Mouse (Mus musculus) heart, postnatal 0 days (tissue): ENCODE measurements around the gene Kif22. TPM values are rescaled to one million over a fixed set of nuclear protein-coding genes. Genes with fewer than 3 reads are reported as not detected.

ENCODE experiments used
- ATAC-seq: fragments of 200-750 bp; cut with Nextera tagmentation; 2 replicates; pipeline ENCODE4 v1.8.0; 2017; ENCODE audit warnings: low read depth, moderate number of reproducible peaks, moderate library complexity; ENCODE audit not compliant: insufficient read depth
- DNase-seq: peaks from one replicate; pipeline ENCODE4 v3.0.0-alpha.2; 2016; ENCODE audit warnings: low spot score
- H3K27ac ChIP-seq: fragments of 300-500 bp; sonication (generic); 2 replicates; pipeline ENCODE4 v1.5.1; 2014; ENCODE audit warnings: low read depth, mild to moderate bottlenecking
- H3K27me3 ChIP-seq: fragments of 300-500 bp; sonication (generic); 2 replicates; pipeline ENCODE4 v1.6.1; 2014; ENCODE audit warnings: low read length, mixed read lengths; ENCODE audit not compliant: control insufficient read depth, insufficient read depth
- H3K36me3 ChIP-seq: fragments of 300-500 bp; sonication (generic); replicated peaks from 2 replicates; pipeline ENCODE4 v1.6.1; 2014; ENCODE audit warnings: low read length, mixed read lengths; ENCODE audit not compliant: control insufficient read depth, insufficient read depth
- H3K4me1 ChIP-seq: fragments of 300-500 bp; sonication (generic); 2 replicates; pipeline ENCODE4 v1.6.1; 2014; ENCODE audit warnings: antibody characterized with exemption; ENCODE audit not compliant: control insufficient read depth, insufficient read depth
- H3K4me2 ChIP-seq: fragments of 300-500 bp; sonication (generic); 2 replicates; pipeline ENCODE4 v1.6.1; 2014; ENCODE audit warnings: low read depth, mild to moderate bottlenecking, low read length, moderate library complexity
- H3K4me3 ChIP-seq: fragments of 300-500 bp; sonication (generic); 2 replicates; pipeline ENCODE4 v1.5.1; 2014; ENCODE audit warnings: low read depth, low read length
- H3K9ac ChIP-seq: fragments of 300-500 bp; sonication (generic); replicated peaks from 2 replicates; pipeline ENCODE4 v1.6.1; 2014; ENCODE audit warnings: low read depth, low read length, mixed read lengths
- H3K9me3 ChIP-seq: fragments of 300-500 bp; sonication (generic); replicated peaks from 2 replicates; pipeline ENCODE4 v1.6.1; 2016; ENCODE audit warnings: low read length; ENCODE audit not compliant: control insufficient read depth
- CTCF ChIP-seq: IDR thresholded peaks from 2 replicates; pipeline ENCODE4 v1.5.1; 2016; ENCODE audit warnings: antibody characterized with exemption, control low read depth, low read depth
- EP300 ChIP-seq: IDR thresholded peaks from 2 replicates; pipeline ENCODE4 v1.6.1; 2016; ENCODE audit warnings: antibody characterized with exemption, low read depth
- WGBS: fragments of 180-500 bp; shearing (Covaris S2); extraction: QIAGEN DNeasy Blood & Tissue Kit; methylation state at CpG from one replicate; pipeline ENCODE4 v1.1.7; 2014; 5-methylcytosine and 5-hydroxymethylcytosine counted together
- polyA plus RNA-seq: library from polyadenylated mRNA; unstranded; fragments of >200 nt; fragmentation: Nextera tagmentation; extraction: Ambion mirVana; gene quantifications from 2 replicates; pipeline ENCODE4 v1.2.1, GENCODE M21; 2015
- total RNA-seq: library from RNA; depleted of rRNA; stranded (reverse); fragments of >200 nt; gene quantifications from 2 replicates; pipeline ENCODE4 v1.2.3, GENCODE M21; 2014; ENCODE audit warnings: low replicate concordance

Kif22 gene
- total and polyA plus RNA-seq, 2 experiments from 2014 or later = 22.4 to 43.1 TPM

DNA sequence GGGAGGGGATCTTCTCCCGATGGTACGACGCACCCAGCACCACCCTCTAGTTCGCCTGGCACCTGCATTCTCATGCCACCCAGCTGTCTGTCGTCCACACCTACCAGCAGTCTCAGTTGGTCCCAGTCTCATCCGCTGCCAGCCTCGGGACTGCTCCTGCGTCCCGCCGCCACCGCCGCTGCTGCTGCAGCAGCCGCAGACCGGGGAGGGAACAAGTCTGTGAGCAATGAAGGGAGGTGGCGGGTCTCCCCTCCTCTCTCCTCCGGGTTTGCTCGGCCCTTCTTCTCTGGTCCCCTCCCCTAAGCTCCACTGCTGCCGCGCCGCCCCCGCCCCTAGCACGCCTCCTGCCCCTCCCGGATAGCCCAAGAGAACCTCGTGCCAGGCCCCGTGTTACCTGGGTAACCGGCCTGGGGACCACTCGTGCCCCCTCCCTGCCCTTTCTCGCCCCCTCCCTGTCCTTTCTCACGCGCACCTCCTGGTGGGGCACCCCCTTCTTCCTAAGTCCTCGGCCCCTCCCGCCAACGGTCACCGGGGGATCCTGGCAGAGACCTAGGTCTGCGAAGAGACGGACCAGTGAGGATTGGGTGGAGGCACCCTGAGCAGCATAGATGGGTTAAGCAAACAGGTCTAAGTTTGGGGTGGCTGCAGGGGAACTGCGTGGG, 21.2 kb downstream of the Kif22 start, which contains the start of the genes Gm42742 and Prrt2:
Gene Gm42742, minus strand, starts transcription at position 197 of the 662 bp plus-strand sequence.
Gene Prrt2, minus strand, starts transcription at position 311 of the 662 bp plus-strand sequence.
- WGBS = 3% methylated on average over 37 of the region's 37 CpGs
- Histone ChIP-seq H3K9ac (peak within 1 kb of the TSS; percentile 46), H3K4me1 (peaks cover 35% of the 10 kb centered on the region), H3K9me3 (no peaks in the 10 kb centered on the region), H3K27ac (peak within 1 kb of the TSS; percentile 18; the same call in 1 of the 2 replicates), H3K36me3 (peaks cover 27% of the 10 kb centered on the region), H3K27me3 (no peaks in the 10 kb centered on the region), H3K4me2 (peak within 1 kb of the TSS; percentile 78), H3K4me3 (peak within 1 kb of the TSS; percentile 46)
- TF ChIP-seq EP300 = no peak
- TF ChIP-seq CTCF = no peak
- DNase-seq (peak; percentile 45), ATAC-seq (no peak)

DNA sequence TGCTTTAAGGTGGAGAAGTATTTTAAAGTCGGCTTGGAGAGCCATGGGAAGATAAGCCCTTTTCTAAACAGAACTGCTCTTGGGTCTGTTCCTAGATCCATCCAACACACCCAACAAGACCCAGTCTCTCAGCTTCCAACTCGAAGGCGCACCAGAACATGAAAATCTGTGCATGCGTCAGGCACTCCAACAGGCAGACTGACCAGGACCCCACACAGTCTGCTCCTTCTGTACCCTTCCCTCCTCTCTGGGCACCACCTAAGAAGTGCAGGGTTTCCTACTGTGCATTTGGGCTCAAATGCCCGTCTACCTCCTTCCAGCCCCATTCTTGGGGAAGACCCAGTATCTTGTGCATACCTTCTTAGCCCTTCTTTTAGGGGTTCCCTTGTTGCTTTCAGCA, 21.8 kb downstream of the Kif22 start:
- ATAC-seq (no peak), DNase-seq (no peak)
- Histone ChIP-seq H3K27me3 (no peaks in the 10 kb centered on the region), H3K4me2 (peak overlapping the region; percentile 78), H3K27ac (0 out of 2 replicates have a peak overlapping the region, but pooled peaks have one; percentile 18), H3K9ac (peak overlapping the region; percentile 46), H3K4me3 (peak overlapping the region; percentile 46), H3K9me3 (no peaks in the 10 kb centered on the region), H3K4me1 (peaks cover 41% of the 10 kb centered on the region), H3K36me3 (peaks cover 27% of the 10 kb centered on the region)
- TF ChIP-seq CTCF (no peak), EP300 (no peak)
- WGBS = 36% methylated on average over 5 of the region's 5 CpGs

DNA sequence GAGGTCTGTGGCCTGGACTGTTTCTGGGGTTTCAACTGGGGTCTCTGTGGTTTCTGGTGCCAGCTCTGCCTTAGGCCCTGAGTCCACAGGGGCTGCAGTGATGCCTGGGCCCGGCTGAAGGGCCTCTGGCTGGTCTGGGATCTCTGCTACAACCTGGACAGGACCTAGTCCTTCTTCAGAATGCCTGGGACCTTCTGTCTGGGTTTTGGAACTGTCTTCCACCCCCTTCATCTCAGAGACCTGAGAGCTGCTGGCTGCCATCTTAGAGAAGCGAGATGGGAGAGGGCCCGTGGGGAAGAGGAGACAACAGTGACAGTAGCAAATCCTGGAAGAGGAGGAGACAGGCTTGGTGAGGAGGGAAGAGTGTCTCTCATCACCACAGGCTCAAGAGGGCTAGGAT, 22.2 kb downstream of the Kif22 start:
- no peak for ATAC-seq
- peak overlapping the region; percentile 46; the same call in 1 of the 2 replicates for H3K9ac ChIP-seq

DNA sequence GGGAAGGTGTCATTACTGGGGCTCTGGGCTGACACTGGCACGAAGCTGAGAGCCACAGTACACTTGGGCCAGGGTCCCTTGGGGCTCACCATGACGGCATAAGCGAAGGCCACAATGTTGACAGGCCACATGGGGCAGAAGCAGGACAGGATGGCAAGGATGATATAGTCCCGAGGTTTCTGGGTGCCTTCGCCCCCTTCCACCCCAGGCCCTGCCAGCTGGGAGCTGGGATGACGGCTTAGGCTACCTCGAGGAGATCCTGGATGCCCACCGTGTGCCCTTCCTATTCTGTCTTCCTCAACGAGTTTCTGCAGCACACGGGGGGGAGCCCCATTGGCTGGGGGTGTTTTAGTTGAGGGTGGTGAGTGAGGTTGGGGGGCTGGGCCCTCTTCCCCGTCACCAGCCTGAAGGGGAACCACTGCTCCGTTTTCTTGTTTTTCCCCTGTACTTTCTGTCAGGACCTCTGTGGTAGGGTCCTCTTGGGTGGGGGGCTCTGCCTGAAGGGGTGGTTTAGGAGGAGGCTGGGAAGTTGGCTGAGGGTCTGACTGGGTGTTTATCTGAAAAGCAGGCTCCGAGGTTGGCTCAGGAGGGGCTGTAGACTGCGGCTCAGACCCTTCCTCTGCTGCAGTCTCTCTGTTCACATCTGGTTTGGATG, 22.8 kb downstream of the Kif22 start:
- no peak for DNase-seq
- Histone ChIP-seq H3K4me3 (no peak overlapping the region), H3K9ac (no peak overlapping the region), H3K4me1 (peaks cover 39% of the 10 kb centered on the region), H3K9me3 (no peaks in the 10 kb centered on the region), H3K27me3 (no peaks in the 10 kb centered on the region), H3K36me3 (peaks cover 30% of the 10 kb centered on the region), H3K4me2 (peak overlapping the region; percentile 78; the same call in 1 of the 2 replicates), H3K27ac (no peak overlapping the region)
- no peak for ATAC-seq
- TF ChIP-seq CTCF = no peak
- TF ChIP-seq EP300 = no peak
- 78% methylated on average over 14 of the region's 14 CpGs for WGBS

More for the DNA sequence above, 22.2 kb downstream of the Kif22 start:
- DNase-seq = no peak
- peaks cover 44% of the 10 kb centered on the region for H3K4me1 ChIP-seq
- no peak overlapping the region for H3K4me3 ChIP-seq
- no peaks in the 10 kb centered on the region for H3K9me3 ChIP-seq
- TF ChIP-seq EP300 (no peak), CTCF (no peak)
- WGBS = 65% methylated on average over 3 of the region's 3 CpGs
- H3K27ac ChIP-seq = no peak overlapping the region
- peaks cover 31% of the 10 kb centered on the region for H3K36me3 ChIP-seq
- H3K27me3 ChIP-seq = no peaks in the 10 kb centered on the region
- peak overlapping the region; percentile 78 for H3K4me2 ChIP-seq

DNA sequence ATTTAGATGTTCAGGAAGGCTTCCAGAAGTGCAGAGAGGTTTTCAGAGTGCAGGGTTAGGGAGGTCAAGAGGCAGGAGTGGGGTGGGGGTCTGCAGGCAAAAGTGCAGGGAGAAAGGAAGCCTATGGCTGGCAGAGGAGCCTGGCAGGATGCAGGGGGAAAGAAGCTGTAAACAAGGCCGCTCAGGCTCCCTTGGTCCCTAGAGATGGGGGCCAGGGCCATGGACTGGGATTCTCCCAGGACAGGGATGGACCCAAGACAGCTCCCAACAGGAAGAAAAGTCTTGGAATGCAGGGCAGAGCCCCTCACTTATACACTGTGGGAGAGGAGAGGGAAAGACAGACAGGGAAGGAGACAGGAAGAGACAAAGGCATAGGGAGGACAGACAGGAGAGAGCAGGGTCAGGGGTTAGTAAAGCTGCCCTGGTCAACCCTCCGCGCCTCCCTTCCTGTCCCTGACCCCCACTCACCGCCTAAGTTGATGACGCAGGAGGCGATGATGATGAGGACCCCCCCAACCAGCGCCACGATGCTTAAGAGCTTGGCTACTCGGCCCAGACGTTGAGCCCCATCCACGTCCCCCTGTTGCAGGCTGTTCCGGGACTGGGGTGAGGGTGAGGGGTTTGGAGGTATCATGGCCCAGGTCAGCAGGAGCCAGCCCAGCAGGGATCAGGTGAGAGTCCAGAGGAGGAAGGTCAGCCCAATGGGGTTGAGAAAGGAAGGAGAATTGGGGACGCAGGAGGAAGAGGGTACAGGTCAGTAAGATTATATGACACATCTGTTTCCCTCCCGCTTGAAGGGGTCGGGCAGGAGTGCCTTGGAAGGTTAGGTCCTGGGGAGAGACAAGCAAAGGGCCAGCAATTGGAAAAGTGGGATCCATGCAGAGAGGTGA, 23.6 kb downstream of the Kif22 start:
- Histone ChIP-seq H3K27ac (peak overlapping the region; percentile 88; the same call in 1 of the 2 replicates), H3K27me3 (no peaks in the 10 kb centered on the region), H3K9me3 (no peaks in the 10 kb centered on the region), H3K9ac (no peak overlapping the region), H3K36me3 (peaks cover 22% of the 10 kb centered on the region), H3K4me1 (peaks cover 31% of the 10 kb centered on the region), H3K4me3 (no peak overlapping the region), H3K4me2 (no peak overlapping the region)
- no peak for DNase-seq
- ATAC-seq = no peak
- WGBS = 65% methylated on average over 15 of the region's 15 CpGs
- no peak for TF ChIP-seq CTCF
- TF ChIP-seq EP300 = no peak
